Mouse (Mus musculus): ENCODE results near the gene Frmd4a. TPM values are rescaled to one million over a fixed set of nuclear protein-coding genes. Genes with fewer than 3 reads are reported as not detected.
"Not testable (repeated sequence)": the region's sequence is repeated elsewhere in the genome, so short reads cannot be mapped to it uniquely, and the experiment has no call there.

Frmd4a gene
- polyA plus RNA-seq, 1 experiment from 2014 or later = 3.8 TPM

DNA sequence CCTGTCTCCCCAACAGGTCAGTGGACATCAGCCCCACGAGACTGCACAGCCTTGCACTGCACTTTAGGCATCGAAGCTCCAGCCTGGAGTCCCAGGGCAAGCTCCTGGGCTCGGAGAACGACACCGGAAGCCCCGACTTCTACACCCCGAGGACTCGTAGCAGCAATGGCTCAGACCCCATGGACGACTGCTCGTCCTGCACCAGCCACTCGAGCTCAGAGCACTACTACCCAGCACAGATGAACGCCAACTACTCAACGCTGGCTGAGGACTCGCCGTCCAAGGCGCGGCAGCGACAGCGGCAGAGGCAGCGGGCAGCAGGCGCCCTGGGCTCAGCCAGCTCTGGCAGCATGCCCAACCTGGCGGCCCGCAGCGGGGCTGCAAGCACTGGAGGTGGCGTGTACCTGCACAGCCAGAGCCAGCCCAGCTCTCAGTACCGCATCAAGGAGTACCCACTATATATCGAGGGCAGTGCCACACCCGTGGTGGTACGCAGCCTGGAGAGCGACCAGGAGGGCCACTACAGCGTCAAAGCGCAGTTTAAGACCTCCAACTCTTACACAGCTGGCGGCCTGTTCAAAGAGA, 585.9 kb downstream of the Frmd4a start:
- DNase-seq (ENCODE audit: low spot score) = no peak
- Histone ChIP-seq H3K27ac (replicated peaks) (no peak overlapping the region), H3K9me3 (ENCODE audit: control insufficient read depth, low read length) (no peaks in the 10 kb centered on the region), H3K27me3 (ENCODE audit: control insufficient read depth, insufficient read depth, low read length) (no peaks in the 10 kb centered on the region), H3K9ac (ENCODE audit: low read length) (no peak overlapping the region), H3K4me3 (ENCODE audit: low read depth, low read length) (no peak overlapping the region), H3K4me2 (replicated peaks; ENCODE audit: low read depth) (no peak overlapping the region), H3K4me1 (replicated peaks; ENCODE audit: control insufficient read depth, insufficient read depth) (no peaks in the 10 kb centered on the region; the same call in 1 of the 2 replicates), H3K36me3 (ENCODE audit: control insufficient read depth, insufficient read depth, low read length) (peaks cover 32% of the 10 kb centered on the region)
- WGBS = 87% methylated on average over 33 of the region's 33 CpGs
- ATAC-seq (ENCODE audit: low FRiP score, low TSS enrichment) = peak; percentile 35; the same call in 1 of the 2 replicates
- TF ChIP-seq EP300 (optimal IDR thresholded peaks at IDR 0.05) (no peak), CTCF (IDR thresholded peaks at IDR 0.05; ENCODE audit: low read depth) (no peak)

DNA sequence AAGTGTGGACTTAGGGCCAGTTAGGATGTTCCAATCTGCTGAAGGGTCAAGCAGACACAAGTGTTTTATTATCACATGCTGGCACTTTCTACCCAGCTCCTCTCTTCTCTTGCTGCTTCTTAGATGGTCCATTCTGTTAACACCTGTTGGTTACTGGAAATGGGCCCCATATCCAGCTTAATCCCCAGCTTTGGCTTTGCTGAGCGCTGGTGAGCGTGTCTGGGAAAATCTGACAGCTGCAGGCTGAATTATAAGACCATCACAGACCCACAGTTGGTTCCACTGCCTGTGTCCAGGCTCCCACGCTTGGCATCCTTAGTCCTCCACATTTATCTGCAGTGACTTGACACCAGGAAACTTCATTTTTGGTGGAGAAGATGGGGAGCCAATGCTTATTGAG, 589.0 kb downstream of the Frmd4a start:
- Histone ChIP-seq H3K27ac (replicated peaks) (no peak overlapping the region), H3K4me1 (replicated peaks; ENCODE audit: control insufficient read depth, insufficient read depth) (no peaks in the 10 kb centered on the region), H3K9ac (ENCODE audit: low read length) (no peak overlapping the region), H3K9me3 (ENCODE audit: control insufficient read depth, low read length) (no peaks in the 10 kb centered on the region), H3K4me3 (ENCODE audit: low read depth, low read length) (no peak overlapping the region), H3K4me2 (replicated peaks; ENCODE audit: low read depth) (no peak overlapping the region), H3K27me3 (ENCODE audit: control insufficient read depth, insufficient read depth, low read length) (no peaks in the 10 kb centered on the region), H3K36me3 (ENCODE audit: control insufficient read depth, insufficient read depth, low read length) (peaks cover 30% of the 10 kb centered on the region)
- 82% methylated on average over 3 of the region's 3 CpGs for WGBS
- TF ChIP-seq EP300 (optimal IDR thresholded peaks at IDR 0.05) = no peak
- TF ChIP-seq CTCF (IDR thresholded peaks at IDR 0.05; ENCODE audit: low read depth) = no peak
- DNase-seq (ENCODE audit: low spot score) (no peak), ATAC-seq (ENCODE audit: low FRiP score, low TSS enrichment) (no peak)

GRCm38 (mm10) chr2:4608253-4608652, 590.7 kb downstream of the Frmd4a start:
- H3K9me3 ChIP-seq (ENCODE audit: control insufficient read depth, low read length) = no peaks in the 10 kb centered on the region
- H3K4me3 ChIP-seq (ENCODE audit: low read depth, low read length) = no peak overlapping the region
- no peak overlapping the region for H3K27ac ChIP-seq (replicated peaks)
- 88% methylated on average over 3 of the region's 3 CpGs for WGBS
- DNase-seq (ENCODE audit: low spot score) = no peak
- no peak for ATAC-seq (ENCODE audit: low FRiP score, low TSS enrichment)
- H3K27me3 ChIP-seq (ENCODE audit: control insufficient read depth, insufficient read depth, low read length) = no peaks in the 10 kb centered on the region
- TF ChIP-seq CTCF (IDR thresholded peaks at IDR 0.05; ENCODE audit: low read depth) (no peak), EP300 (optimal IDR thresholded peaks at IDR 0.05) (no peak)
- H3K9ac ChIP-seq (ENCODE audit: low read length) = no peak overlapping the region
- peaks cover 37% of the 10 kb centered on the region for H3K36me3 ChIP-seq (ENCODE audit: control insufficient read depth, insufficient read depth, low read length)
- H3K4me2 ChIP-seq (replicated peaks; ENCODE audit: low read depth) = no peak overlapping the region
- H3K4me1 ChIP-seq (replicated peaks; ENCODE audit: control insufficient read depth, insufficient read depth) = no peaks in the 10 kb centered on the region

DNA sequence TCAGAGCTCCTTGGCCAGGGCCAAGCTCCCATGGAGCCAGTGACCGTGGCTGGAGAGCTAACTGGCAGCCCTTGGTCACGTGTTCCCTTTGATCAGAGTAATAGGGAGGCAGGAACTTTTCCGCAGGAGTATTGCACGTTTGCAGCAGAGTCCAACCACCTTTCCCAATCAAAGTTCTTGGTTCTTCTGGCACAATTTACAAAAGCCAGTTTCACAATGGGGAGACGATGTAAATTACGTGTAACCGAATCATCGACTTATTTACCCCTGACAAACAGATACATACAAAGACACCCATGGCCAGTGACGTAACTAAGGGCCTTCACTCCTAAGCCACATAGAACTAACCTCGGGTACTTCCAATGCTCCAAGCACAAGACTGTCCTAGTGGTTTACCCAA, 591.9 kb downstream of the Frmd4a start:
- Histone ChIP-seq H3K9ac (ENCODE audit: low read length) (no peak overlapping the region), H3K27ac (replicated peaks) (no peak overlapping the region), H3K4me3 (ENCODE audit: low read depth, low read length) (no peak overlapping the region), H3K36me3 (ENCODE audit: control insufficient read depth, insufficient read depth, low read length) (peaks cover 28% of the 10 kb centered on the region; the same call in 1 of the 2 replicates), H3K27me3 (ENCODE audit: control insufficient read depth, insufficient read depth, low read length) (no peaks in the 10 kb centered on the region), H3K9me3 (ENCODE audit: control insufficient read depth, low read length) (no peaks in the 10 kb centered on the region), H3K4me1 (replicated peaks; ENCODE audit: control insufficient read depth, insufficient read depth) (no peaks in the 10 kb centered on the region), H3K4me2 (replicated peaks; ENCODE audit: low read depth) (no peak overlapping the region)
- TF ChIP-seq CTCF (IDR thresholded peaks at IDR 0.05; ENCODE audit: low read depth) = no peak
- TF ChIP-seq EP300 (optimal IDR thresholded peaks at IDR 0.05) = no peak
- DNase-seq (ENCODE audit: low spot score) = no peak
- 75% methylated on average over 10 of the region's 10 CpGs for WGBS
- ATAC-seq (ENCODE audit: low FRiP score, low TSS enrichment) = no peak

DNA sequence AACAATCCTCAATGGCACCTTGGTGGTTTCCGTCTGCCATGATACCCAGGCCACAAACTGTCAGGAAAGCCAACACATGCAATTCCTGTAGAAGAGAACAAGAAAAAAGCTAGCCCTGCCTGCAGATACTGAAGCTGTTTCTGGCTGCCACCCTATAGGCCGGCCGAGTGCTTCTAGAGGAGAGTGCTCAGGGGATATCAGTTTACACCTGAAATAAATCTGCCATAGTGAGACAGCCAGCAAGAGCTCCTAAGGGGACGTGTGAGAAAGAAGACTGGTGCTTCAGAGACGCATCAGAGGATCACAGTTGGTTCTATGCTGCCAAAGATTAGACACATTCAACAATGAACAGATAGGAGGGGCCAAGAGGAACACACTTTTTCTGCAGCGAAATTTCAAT, 593.8 kb downstream of the Frmd4a start:
- no peak for ATAC-seq (ENCODE audit: low FRiP score, low TSS enrichment)
- no peak overlapping the region for H3K4me2 ChIP-seq (replicated peaks; ENCODE audit: low read depth)
- 68% methylated on average over 6 of the region's 6 CpGs for WGBS
- H3K4me3 ChIP-seq (ENCODE audit: low read depth, low read length) = no peak overlapping the region
- TF ChIP-seq EP300 (optimal IDR thresholded peaks at IDR 0.05) (no peak), CTCF (IDR thresholded peaks at IDR 0.05; ENCODE audit: low read depth) (no peak)
- H3K9me3 ChIP-seq (ENCODE audit: control insufficient read depth, low read length) = no peaks in the 10 kb centered on the region
- peaks cover 25% of the 10 kb centered on the region; the same call in 1 of the 2 replicates for H3K36me3 ChIP-seq (ENCODE audit: control insufficient read depth, insufficient read depth, low read length)
- H3K27me3 ChIP-seq (ENCODE audit: control insufficient read depth, insufficient read depth, low read length) = no peaks in the 10 kb centered on the region
- H3K4me1 ChIP-seq (replicated peaks; ENCODE audit: control insufficient read depth, insufficient read depth) = no peaks in the 10 kb centered on the region
- no peak overlapping the region for H3K9ac ChIP-seq (ENCODE audit: low read length)
- H3K27ac ChIP-seq (replicated peaks) = no peak overlapping the region
- DNase-seq (ENCODE audit: low spot score) = no peak

- ATAC-seq (ENCODE audit: low FRiP score, low TSS enrichment) = no peak
- Histone ChIP-seq H3K27ac (replicated peaks) (no peak overlapping the region), H3K9me3 (ENCODE audit: control insufficient read depth, low read length) (no peaks in the 10 kb centered on the region), H3K27me3 (ENCODE audit: control insufficient read depth, insufficient read depth, low read length) (no peaks in the 10 kb centered on the region), H3K4me1 (replicated peaks; ENCODE audit: control insufficient read depth, insufficient read depth) (no peaks in the 10 kb centered on the region), H3K36me3 (ENCODE audit: control insufficient read depth, insufficient read depth, low read length) (peaks cover 21% of the 10 kb centered on the region; the same call in 1 of the 2 replicates), H3K9ac (ENCODE audit: low read length) (no peak overlapping the region), H3K4me2 (replicated peaks; ENCODE audit: low read depth) (no peak overlapping the region), H3K4me3 (ENCODE audit: low read depth, low read length) (no peak overlapping the region)
- TF ChIP-seq EP300 (optimal IDR thresholded peaks at IDR 0.05) (no peak), CTCF (IDR thresholded peaks at IDR 0.05; ENCODE audit: low read depth) (no peak)
- no peak for DNase-seq (ENCODE audit: low spot score)
- 86% methylated on average over 10 of the region's 10 CpGs for WGBS
Measured at GRCm38 (mm10) chr2:4611704-4612103, 594.2 kb downstream of the Frmd4a start.

GRCm38 (mm10) chr2:4614276-4614929, 596.9 kb downstream of the Frmd4a start:
- not testable (repeated sequence) for ATAC-seq (ENCODE audit: low FRiP score, low TSS enrichment); H3K4me2 ChIP-seq (replicated peaks; ENCODE audit: low read depth); H3K9me3 ChIP-seq (ENCODE audit: control insufficient read depth, low read length); H3K36me3 ChIP-seq (ENCODE audit: control insufficient read depth, insufficient read depth, low read length); H3K4me1 ChIP-seq (replicated peaks; ENCODE audit: control insufficient read depth, insufficient read depth); H3K9ac ChIP-seq (ENCODE audit: low read length); DNase-seq (ENCODE audit: low spot score); H3K27ac ChIP-seq (replicated peaks); H3K27me3 ChIP-seq (ENCODE audit: control insufficient read depth, insufficient read depth, low read length); H3K4me3 ChIP-seq (ENCODE audit: low read depth, low read length)
- 41% methylated on average over 6 of the region's 6 CpGs for WGBS

Data from stomach, postnatal 0 days (tissue).